Mouse (Mus musculus) hindbrain, postnatal 0 days (tissue): Measurements from ENCODE around the gene Ripor2. TPM values are rescaled to one million over a fixed set of nuclear protein-coding genes. Genes with fewer than 3 reads are reported as not detected.

Source experiments
- ATAC-seq: fragments of 200-750 bp; cut with Nextera tagmentation; 2 replicates; pipeline ENCODE4 v1.8.0; 2017; ENCODE audit warnings: mild to moderate bottlenecking, moderate TSS enrichment, moderate library complexity
- DNase-seq: peaks from one replicate; pipeline ENCODE4 v3.0.0-alpha.2; 2015; ENCODE audit warnings: low spot score
- H3K27ac ChIP-seq: fragments of 300-500 bp; sonication (generic); 2 replicates; pipeline ENCODE4 v1.5.1; 2014; ENCODE audit warnings: mild to moderate bottlenecking
- H3K27me3 ChIP-seq: fragments of 300-500 bp; sonication (generic); 2 replicates; pipeline ENCODE4 v1.6.1; 2014; ENCODE audit warnings: low read length, mixed read lengths; ENCODE audit not compliant: insufficient read depth
- H3K36me3 ChIP-seq: fragments of 300-500 bp; sonication (generic); 2 replicates; pipeline ENCODE4 v1.6.1; 2014; ENCODE audit warnings: low read length, mixed read lengths; ENCODE audit not compliant: insufficient read depth
- H3K4me1 ChIP-seq: fragments of 300-500 bp; sonication (generic); 2 replicates; pipeline ENCODE4 v1.6.1; 2014; ENCODE audit warnings: antibody characterized with exemption, low read length, mixed read lengths; ENCODE audit not compliant: insufficient read depth
- H3K4me2 ChIP-seq: fragments of 300-500 bp; sonication (generic); 2 replicates; pipeline ENCODE4 v1.6.1; 2014; ENCODE audit warnings: low read depth, mild to moderate bottlenecking, low read length, moderate library complexity, mixed read lengths
- H3K4me3 ChIP-seq: fragments of 300-500 bp; sonication (generic); 2 replicates; pipeline ENCODE4 v1.5.1; 2014; ENCODE audit warnings: low read length
- H3K9ac ChIP-seq: fragments of 300-500 bp; sonication (generic); replicated peaks from 2 replicates; pipeline ENCODE4 v1.6.1; 2014; ENCODE audit warnings: mild to moderate bottlenecking, low read length, moderate library complexity, mixed read lengths
- H3K9me3 ChIP-seq: fragments of 300-500 bp; sonication (generic); 2 replicates; pipeline ENCODE4 v1.6.1; 2016; ENCODE audit warnings: low read length, mixed read lengths
- CTCF ChIP-seq: IDR thresholded peaks from 2 replicates; pipeline ENCODE4 v1.5.1; 2016; ENCODE audit warnings: antibody characterized with exemption, control low read depth, low read depth
- WGBS: fragments of 180-500 bp; shearing (Covaris S2); extraction: QIAGEN DNeasy Blood & Tissue Kit; methylation state at CpG from one replicate; pipeline ENCODE4 v1.1.7; 2014; 5-methylcytosine and 5-hydroxymethylcytosine counted together
- polyA plus RNA-seq: library from polyadenylated mRNA; unstranded; fragments of >200 nt; fragmentation: Nextera tagmentation; extraction: Ambion mirVana; gene quantifications from 2 replicates; pipeline ENCODE4 v1.2.1, GENCODE M21; 2015
- total RNA-seq: library from RNA; depleted of rRNA; stranded (reverse); fragments of >200 nt; gene quantifications from 2 replicates; pipeline ENCODE4 v1.2.3, GENCODE M21; 2014

Gene Ripor2
- total and polyA plus RNA-seq, 2 experiments from 2014 or later, result 12.5 to 32.9 TPM

DNA sequence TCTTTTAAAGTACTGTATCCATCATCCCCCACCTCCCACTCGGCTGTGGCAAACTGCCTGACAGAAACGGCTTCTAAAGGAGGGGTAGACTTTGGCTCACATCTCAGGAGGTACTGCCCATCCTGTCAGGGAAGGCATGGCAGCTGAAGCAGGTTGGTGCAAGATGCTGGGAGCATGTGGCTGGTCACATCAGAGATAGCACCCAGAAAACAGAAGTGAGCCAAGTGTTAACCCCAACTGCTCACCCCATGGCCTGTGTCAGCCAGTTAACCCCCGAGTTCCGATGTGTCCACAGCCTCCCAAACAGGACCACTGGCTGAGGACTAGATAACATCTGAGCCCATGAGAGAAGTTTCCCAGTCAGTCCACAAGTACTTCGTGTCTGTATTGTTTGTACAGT lies 133.6 kb downstream of the Ripor2 start:
- WGBS, result 52% methylated on average over 5 of the region's 5 CpGs
- Histone ChIP-seq H3K27ac (no peak overlapping the region), H3K4me1 (no peaks in the 10 kb centered on the region), H3K4me3 (no peak overlapping the region), H3K4me2 (no peak overlapping the region), H3K9ac (no peak overlapping the region), H3K27me3 (no peaks in the 10 kb centered on the region), H3K9me3 (no peaks in the 10 kb centered on the region), H3K36me3 (0 out of 2 replicates have a peak, but pooled peaks cover 8% of the 10 kb centered on the region)
- no peak for DNase-seq
- no peak for TF ChIP-seq CTCF
- ATAC-seq, result no peak

DNA sequence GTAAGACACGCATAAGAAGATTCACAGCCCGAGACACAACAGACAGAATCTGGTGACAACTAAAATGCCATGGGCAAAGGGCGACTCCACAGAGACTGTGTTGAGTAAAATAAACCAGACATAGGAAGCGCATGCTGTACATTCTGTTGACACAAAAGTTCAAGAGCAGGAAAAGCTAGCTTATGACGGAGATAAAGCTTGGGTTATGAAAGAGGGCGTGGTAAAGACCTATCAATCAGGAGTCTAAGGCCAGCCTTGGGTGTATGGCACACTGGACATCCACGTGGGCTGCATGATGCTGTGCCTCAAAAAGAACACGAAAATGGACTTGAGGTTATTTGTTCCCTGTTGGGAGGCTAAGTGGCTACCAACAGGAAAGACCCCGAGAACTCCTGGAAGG lies 134.5 kb downstream of the Ripor2 start:
- Histone ChIP-seq H3K27me3 (no peaks in the 10 kb centered on the region), H3K4me1 (no peaks in the 10 kb centered on the region), H3K4me3 (no peak overlapping the region), H3K9ac (no peak overlapping the region), H3K36me3 (0 out of 2 replicates have a peak, but pooled peaks cover 8% of the 10 kb centered on the region), H3K4me2 (no peak overlapping the region), H3K27ac (no peak overlapping the region), H3K9me3 (no peaks in the 10 kb centered on the region)
- WGBS, result 87% methylated on average over 9 of the region's 9 CpGs
- TF ChIP-seq CTCF, result no peak
- DNase-seq, result no peak
- no peak for ATAC-seq

DNA sequence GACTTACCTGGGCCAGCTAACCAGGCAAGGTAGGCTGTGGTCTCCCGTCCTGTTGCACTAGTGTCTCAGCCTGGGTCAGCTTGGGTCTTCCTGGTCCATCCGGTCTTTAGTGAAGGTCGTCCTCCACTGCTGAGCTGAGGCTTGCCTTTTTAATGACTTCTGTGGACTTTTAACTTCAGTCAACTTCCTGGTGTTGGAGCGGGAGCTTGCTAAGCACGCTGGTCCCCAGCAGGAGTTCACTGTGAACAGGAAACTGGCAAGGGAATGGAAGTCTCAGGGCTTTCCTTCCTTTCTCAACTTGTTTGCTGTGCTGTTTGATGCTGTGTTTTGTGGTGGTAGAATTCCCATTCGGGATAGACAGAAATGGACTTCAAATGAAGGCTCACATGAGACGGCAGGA lies 135.7 kb downstream of the Ripor2 start:
- no peaks in the 10 kb centered on the region for H3K4me1 ChIP-seq
- no peak overlapping the region for H3K4me3 ChIP-seq
- no peaks in the 10 kb centered on the region for H3K9me3 ChIP-seq
- no peak overlapping the region for H3K9ac ChIP-seq
- 83% methylated on average over 7 of the region's 7 CpGs for WGBS
- H3K4me2 ChIP-seq, result no peak overlapping the region
- H3K36me3 ChIP-seq, result 0 out of 2 replicates have a peak, but pooled peaks cover 8% of the 10 kb centered on the region
- no peak for TF ChIP-seq CTCF
- ATAC-seq (no peak), DNase-seq (no peak)
- H3K27ac ChIP-seq, result no peak overlapping the region
- H3K27me3 ChIP-seq, result no peaks in the 10 kb centered on the region

DNA sequence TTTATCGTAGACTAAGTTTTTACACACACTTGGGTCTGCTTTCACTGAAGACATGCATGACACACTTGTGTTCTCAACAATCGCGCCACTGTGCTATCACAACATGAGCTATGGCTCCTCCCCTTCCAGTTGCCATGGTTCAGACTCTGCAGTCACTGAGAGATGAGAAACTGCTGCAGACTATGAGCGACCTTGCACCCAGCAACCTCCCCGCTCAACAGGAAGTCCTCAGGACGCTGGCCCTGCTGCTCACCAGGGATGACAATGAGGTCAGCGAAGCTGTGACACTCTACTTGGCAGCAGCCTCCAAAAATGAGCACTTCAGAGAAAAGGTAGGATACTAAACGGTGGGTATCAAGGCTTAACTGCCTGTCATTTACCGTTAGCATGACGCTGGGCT lies 139.5 kb downstream of the Ripor2 start:
- H3K4me1 ChIP-seq, result no peaks in the 10 kb centered on the region
- 0 out of 2 replicates have a peak, but pooled peaks cover 8% of the 10 kb centered on the region for H3K36me3 ChIP-seq
- ATAC-seq (no peak), DNase-seq (no peak)
- H3K4me2 ChIP-seq, result no peak overlapping the region
- WGBS, result 72% methylated on average over 10 of the region's 10 CpGs
- H3K9me3 ChIP-seq, result no peaks in the 10 kb centered on the region
- no peak overlapping the region for H3K4me3 ChIP-seq
- H3K27me3 ChIP-seq, result no peaks in the 10 kb centered on the region
- TF ChIP-seq CTCF, result no peak
- H3K27ac ChIP-seq, result no peak overlapping the region
- no peak overlapping the region for H3K9ac ChIP-seq

DNA sequence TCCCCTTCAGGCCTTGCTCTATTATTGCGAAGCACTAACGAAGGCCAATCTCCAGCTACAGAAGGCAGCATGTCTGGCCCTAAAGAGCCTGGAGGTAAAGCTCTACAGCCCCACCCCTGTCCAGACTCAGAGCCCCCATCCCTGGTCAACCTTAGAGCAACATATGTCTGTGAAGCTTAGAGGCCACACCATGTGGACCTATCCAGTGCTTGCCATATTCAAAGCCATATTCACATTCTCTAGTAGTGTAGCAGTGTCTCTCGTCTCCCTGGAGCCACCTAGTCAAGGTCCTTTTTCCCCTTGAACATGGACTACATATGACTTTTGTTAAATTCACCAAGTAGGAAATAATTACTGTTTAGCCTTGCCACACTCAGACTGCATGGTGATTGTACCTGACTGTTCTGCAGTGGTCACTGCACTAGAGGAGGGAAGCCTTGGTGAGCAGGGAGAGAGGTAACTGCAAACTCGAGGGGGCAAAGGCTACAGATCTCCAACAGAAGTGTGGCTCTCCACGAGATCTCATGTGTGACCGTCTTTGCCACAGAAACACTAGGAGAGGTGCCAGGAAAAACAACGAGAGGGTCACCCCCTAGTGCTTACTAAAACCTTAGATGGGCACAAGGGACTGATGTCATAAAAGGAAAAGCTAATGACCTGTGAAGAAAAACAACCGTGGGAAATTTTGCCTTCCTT lies 141.9 kb downstream of the Ripor2 start:
- Histone ChIP-seq H3K27ac (no peak overlapping the region), H3K36me3 (no peaks in the 10 kb centered on the region), H3K9ac (no peak overlapping the region), H3K9me3 (no peaks in the 10 kb centered on the region), H3K4me3 (no peak overlapping the region), H3K27me3 (no peaks in the 10 kb centered on the region), H3K4me2 (no peak overlapping the region), H3K4me1 (no peaks in the 10 kb centered on the region)
- ATAC-seq (no peak), DNase-seq (no peak)
- TF ChIP-seq CTCF, result no peak
- 49% methylated on average over 8 of the region's 8 CpGs for WGBS

DNA sequence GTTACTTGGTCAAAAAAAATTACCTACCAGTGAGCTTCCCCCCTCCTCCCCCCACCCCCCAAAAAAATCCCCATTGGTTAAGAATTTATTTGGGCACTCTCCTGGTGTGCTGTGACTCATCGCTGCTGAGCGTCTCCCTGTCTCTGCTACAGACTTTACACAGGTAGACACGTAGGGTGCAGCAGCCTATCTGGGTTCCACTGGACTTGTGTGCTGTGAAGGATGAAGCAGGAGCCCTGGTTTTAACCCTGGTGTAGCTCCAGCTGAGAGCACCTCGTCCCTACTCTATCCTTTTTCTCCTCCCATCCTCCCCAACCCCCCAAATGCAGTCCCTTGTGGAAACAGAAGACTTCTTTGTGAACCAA lies 142.4 kb downstream of the Ripor2 start:
- WGBS, result 56% methylated on average over 4 of the region's 4 CpGs
- ATAC-seq, result peak; percentile 32; the same call in 1 of the 2 replicates
- no peak overlapping the region for H3K4me2 ChIP-seq

DNA sequence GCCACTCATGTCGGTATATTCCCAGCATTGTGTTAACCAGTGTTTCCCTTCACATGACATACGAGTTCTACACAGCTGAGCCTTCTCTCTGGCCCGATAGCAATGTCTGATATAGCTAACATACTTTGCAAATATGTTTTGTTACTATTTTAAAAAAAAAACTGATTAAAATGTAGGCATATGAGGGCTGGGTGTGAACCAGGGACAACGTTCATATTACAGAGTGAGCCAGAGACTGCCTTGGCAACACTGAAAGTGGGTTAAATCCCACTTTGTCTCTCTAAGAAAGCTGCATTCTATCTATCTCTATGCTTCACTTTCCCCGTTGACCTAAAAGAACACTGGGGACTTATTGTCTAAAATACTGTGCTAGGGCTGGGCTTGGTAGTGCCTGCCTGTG lies 147.1 kb downstream of the Ripor2 start:
- H3K9me3 ChIP-seq, result no peaks in the 10 kb centered on the region
- no peak for TF ChIP-seq CTCF
- ATAC-seq, result no peak
- H3K4me3 ChIP-seq, result no peak overlapping the region
- H3K4me1 ChIP-seq, result no peaks in the 10 kb centered on the region
- no peak overlapping the region for H3K9ac ChIP-seq
- no peak for DNase-seq
- no peaks in the 10 kb centered on the region for H3K36me3 ChIP-seq
- no peak overlapping the region for H3K27ac ChIP-seq
- no peak overlapping the region for H3K4me2 ChIP-seq
- H3K27me3 ChIP-seq, result no peaks in the 10 kb centered on the region
- 91% methylated on average over 5 of the region's 5 CpGs for WGBS

More for the DNA sequence above, 142.4 kb downstream of the Ripor2 start:
- no peak overlapping the region for H3K9ac ChIP-seq
- no peak overlapping the region for H3K27ac ChIP-seq
- H3K4me3 ChIP-seq, result no peak overlapping the region
- no peaks in the 10 kb centered on the region for H3K27me3 ChIP-seq
- no peaks in the 10 kb centered on the region for H3K9me3 ChIP-seq
- DNase-seq, result no peak
- H3K36me3 ChIP-seq, result no peaks in the 10 kb centered on the region
- TF ChIP-seq CTCF, result no peak
- no peaks in the 10 kb centered on the region for H3K4me1 ChIP-seq
